Mouse (Mus musculus) large intestine, adult 2 months (tissue): ENCODE results near the gene Retreg3. TPM values are rescaled to one million over a fixed set of nuclear protein-coding genes. Genes with fewer than 3 reads are reported as not detected.
"Not testable (repeated sequence)": the region's sequence is repeated elsewhere in the genome, so short reads cannot be mapped to it uniquely, and the experiment has no call there.

Experiments
- DNase-seq: peaks from one replicate; pipeline ENCODE4 v3.0.0-alpha.2; 2012; ENCODE audit warnings: low read depth, low spot score
- WGBS: fragments of 180-500 bp; shearing (Covaris S2); methylation state at CpG from one replicate; pipeline ENCODE4 v1.1.7; 2018; 5-methylcytosine and 5-hydroxymethylcytosine counted together
- polyA plus RNA-seq: library from polyadenylated mRNA; depleted of rRNA; stranded (reverse); fragments of >200 nt; gene quantifications from 2 replicates; pipeline ENCODE4 v1.2.3, GENCODE M21; 2012

Gene Retreg3
- polyA plus RNA-seq, 1 experiment, result 53.7 TPM

GRCm38 (mm10) chr11:101149178-101150105, 29.7 kb upstream of the Retreg3 start:
- WGBS, result 41% methylated on average over 9 of the region's 9 CpGs
- DNase-seq, result no peak

GRCm38 (mm10) chr11:101148751-101149150, 29.1 kb upstream of the Retreg3 start:
- 71% methylated on average over 10 of the region's 10 CpGs for WGBS
- DNase-seq, result no peak

GRCm38 (mm10) chr11:101146377-101146776, 26.7 kb upstream of the Retreg3 start:
- DNase-seq, result no peak
- WGBS, result 53% methylated on average over 10 of the region's 10 CpGs

DNA sequence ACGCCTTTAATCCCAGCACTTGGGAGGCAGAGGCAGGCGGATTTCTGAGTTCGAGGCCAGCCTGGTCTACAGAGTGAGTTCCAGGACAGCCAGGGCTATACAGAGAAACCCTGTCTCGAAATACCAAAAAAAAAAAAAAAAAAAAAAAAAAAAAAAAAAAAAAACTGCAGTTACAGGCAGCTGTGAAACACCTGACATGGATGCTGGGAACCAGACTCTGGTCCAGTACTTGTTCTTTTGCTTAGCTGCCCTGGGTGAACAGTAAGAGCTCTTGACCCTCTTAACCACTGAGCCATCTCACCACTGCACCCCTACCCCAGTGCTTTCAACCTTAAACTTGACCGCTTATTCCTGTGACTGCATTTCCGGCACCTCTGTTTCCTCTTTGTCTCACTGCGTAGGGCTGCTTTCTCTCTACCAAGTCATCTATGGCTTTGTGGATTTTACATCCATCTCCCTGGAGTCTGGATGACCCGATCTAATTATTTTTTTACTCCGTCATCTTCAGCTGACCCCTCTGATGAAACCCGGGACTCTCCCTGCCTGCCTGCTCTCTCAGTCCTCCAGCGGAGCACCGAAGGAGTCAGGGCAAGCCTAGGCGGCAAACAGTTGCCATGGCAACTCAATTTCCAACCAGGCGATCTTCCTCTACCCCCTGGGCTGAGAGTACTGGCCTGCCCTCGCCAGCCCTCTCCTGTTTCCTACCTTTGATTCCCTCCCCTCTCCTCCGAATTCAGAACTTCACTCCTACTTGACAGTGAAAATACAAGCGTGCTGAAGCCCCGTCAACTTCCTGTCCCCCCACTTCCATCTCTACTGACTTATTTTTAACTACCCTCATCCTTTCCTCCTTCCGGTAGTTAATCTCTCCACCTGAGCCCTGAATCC, 23.9 kb upstream of the Retreg3 start:
- DNase-seq, result no peak
- WGBS, result 34% methylated on average over 18 of the region's 19 CpGs

GRCm38 (mm10) chr11:101142215-101142967, 22.7 kb upstream of the Retreg3 start:
- WGBS, result 87% methylated on average over 10 of the region's 10 CpGs
- no peak for DNase-seq

- DNase-seq, result no peak
- WGBS, result 84% methylated on average over 8 of the region's 8 CpGs
Measured at GRCm38 (mm10) chr11:101141088-101141487, 21.4 kb upstream of the Retreg3 start.

GRCm38 (mm10) chr11:101140164-101140819, 20.6 kb upstream of the Retreg3 start:
- no peak for DNase-seq

DNA sequence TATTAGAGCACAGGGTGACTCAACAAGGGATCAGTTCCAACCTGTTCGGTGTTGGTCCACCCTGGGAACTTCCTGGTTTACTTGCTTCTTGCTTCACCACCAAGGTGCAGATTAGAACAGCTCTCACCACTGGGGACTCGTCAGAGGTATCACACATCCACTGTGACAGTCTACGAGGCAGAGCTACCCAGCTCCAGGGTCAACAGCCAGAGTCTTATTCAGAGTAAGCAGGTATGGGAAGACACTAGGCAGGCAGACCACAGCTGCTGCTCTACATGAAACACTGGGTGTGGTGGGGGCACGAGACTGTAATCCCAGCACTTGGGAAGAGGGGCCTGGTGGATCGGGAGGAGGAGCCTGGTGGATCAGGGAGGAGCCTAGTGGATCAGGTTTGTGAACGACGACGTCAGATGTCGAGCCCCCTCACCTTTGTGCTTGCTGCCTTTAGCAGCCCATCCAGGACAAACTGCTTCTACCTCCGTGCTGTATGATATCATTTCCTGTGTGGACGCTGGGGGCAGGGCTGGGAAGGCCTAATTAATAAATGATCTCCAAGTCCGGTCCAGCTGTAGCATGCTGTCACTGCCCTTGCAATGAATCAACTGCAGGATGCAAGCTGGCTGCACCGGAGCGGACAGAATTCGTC, 19.0 kb upstream of the Retreg3 start:
- no peak for DNase-seq
- 32% methylated on average over 15 of the region's 15 CpGs for WGBS

More at GRCm38 (mm10) chr11:101140164-101140819, 20.6 kb upstream of the Retreg3 start:
- WGBS, result 24% methylated on average over 27 of the region's 27 CpGs

GRCm38 (mm10) chr11:101137000-101137399, 17.3 kb upstream of the Retreg3 start:
- DNase-seq, result no peak
- WGBS, result 76% methylated on average over 7 of the region's 7 CpGs

DNA sequence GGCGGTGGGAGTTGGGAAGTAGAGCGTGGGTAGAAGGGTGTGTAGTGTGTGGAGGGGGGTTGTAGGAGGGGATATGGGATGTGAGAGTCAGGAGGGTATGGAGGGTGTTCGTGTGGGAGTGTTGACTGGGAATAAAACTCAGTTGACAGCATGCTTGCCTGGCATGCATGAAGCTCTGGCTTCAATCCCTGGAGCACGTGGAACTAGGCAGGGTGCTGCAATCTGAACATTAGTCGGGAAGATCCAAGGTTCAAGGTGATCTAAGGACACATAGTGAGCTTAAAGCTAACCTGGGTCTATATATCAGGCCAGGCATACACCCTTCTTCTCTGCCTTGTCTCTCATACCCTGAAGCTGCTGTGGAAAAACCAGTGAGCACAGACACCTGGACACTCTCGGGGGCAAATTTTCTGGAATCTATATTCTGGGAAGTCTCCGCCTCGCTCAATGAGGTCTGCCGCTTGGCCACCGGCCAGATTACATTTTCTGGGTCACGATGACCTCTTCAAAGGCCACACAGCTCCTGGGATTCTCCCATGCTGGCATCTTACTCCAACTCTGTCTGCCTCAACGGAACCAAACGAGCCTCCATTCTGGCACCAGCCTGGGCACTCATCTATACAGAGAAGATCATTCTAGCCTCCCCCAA, 14.6 kb upstream of the Retreg3 start:
- 67% methylated on average over 13 of the region's 13 CpGs for WGBS
- no peak for DNase-seq

- DNase-seq, result no peak
- 70% methylated on average over 12 of the region's 12 CpGs for WGBS
Measured at GRCm38 (mm10) chr11:101133037-101133436, 13.3 kb upstream of the Retreg3 start.

- DNase-seq, result no peak
- 86% methylated on average over 6 of the region's 6 CpGs for WGBS
Measured at GRCm38 (mm10) chr11:101131701-101132100, 12.0 kb upstream of the Retreg3 start.

GRCm38 (mm10) chr11:101131187-101131586, 11.5 kb upstream of the Retreg3 start:
- no peak for DNase-seq
- WGBS, result 78% methylated on average over 2 of the region's 2 CpGs

DNA sequence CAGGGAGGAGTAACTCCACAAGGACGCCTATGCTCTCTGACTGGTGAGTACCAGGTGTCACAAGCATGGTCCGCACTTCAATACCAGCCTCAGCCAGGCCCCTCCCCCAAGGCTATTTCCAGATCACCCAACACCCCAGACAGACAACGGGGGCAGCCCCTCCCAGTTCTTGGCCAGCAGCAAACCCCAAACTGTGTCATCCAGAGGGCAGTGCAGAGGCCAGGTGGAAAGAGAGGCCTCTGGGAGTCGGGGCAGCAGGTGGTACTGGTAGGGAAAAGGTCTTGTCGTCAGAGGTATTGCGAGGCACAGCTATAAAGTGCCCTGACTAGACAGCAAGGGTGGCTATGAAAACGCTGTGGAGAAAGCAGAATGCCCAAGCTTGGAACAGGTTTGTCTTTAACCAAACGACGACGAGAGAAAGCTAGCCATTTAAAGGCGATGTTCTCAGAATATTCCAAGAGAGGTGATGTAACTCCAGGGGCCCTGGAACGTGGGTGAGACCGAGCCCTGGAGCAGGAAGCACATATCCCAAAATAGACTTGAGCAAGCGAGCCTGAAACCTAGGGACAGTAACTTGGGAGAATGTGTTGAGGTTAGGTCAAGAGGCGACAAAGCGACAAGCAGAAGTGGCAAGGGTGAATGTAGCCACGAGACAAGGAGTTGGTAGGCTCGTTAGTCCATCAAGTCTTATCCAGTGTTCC, 10.5 kb upstream of the Retreg3 start:
- DNase-seq, result no peak
- 23% methylated on average over 18 of the region's 18 CpGs for WGBS

- 78% methylated on average over 11 of the region's 11 CpGs for WGBS
- no peak for DNase-seq
Measured at GRCm38 (mm10) chr11:101128996-101129577, 9.4 kb upstream of the Retreg3 start.

DNA sequence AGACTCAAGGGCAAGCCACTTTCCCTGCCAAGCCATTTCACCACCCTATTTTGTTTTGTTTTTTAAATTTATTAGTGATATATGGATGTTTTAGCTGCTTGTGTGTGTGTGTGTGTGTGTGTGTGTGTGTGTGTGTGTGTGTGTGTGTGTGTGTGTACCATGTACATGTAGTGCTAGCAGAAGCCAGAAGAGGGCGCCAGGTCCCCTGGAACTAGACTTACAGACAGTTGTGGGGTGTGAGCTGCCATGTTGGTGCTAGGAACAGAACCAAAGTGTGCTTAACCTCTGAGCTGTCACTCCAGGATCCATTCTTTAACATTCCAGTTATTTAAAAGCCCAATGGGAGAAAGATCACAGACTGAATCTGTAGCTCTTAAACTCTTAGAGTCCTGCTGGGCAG, 7.4 kb upstream of the Retreg3 start:
- DNase-seq, result no peak
- WGBS, result 93% methylated on average over 1 of the region's 1 CpGs

- WGBS, result 92% methylated on average over 9 of the region's 9 CpGs
- not testable (repeated sequence) for DNase-seq
Measured at GRCm38 (mm10) chr11:101125008-101125407, 5.3 kb upstream of the Retreg3 start.
